Mouse (Mus musculus): ENCODE measurements at regions not wholly inside any gene's neighbourhood (a gene's known extent, or its start where the extent isn't known, plus 50 kb on each side); places are given as distances from the start of the nearest gene placed in this dataset.

DNA sequence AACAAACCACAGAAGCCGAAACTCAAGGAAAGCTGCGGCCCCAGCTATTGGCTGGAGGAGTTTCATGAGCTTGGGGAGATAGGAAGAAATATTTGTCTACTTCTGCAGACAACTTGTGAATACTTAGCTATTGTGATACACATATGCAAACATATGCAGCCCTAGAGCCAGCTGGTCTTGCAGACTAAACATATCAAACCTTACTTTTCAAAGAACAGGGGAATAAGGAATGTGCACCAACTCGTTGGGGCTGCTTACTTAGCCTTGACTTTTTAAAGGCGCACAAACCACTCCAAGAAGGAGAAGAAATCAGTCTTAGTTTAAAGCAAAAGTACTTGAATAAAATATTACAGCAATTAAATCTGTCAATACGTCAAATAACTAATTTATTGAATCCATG is 106.8 kb upstream of the Lpar1 start:
- no peak for DNase-seq (ENCODE audit: low read depth)

DNA sequence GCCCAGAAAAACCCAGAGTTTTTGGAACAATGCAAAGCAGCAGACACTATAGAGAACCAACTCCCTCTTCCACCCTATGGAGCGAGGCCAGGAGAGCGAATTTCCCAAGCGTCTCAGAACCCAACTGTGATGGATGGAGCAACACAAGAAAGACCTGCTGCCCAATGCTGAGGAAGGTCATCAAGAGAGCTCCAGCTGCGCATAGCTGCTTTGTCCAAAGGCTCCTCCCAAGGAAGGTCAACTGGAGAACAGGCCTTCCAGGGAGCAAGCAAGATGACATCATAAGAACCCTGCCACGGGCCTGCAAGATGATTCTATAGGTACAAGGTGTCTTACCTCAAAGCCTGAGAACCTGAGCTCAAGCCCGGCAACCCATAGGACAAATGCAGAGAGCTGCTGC is 104.5 kb upstream of the Lpar1 start:
- no peak for DNase-seq (ENCODE audit: low read depth)

DNA sequence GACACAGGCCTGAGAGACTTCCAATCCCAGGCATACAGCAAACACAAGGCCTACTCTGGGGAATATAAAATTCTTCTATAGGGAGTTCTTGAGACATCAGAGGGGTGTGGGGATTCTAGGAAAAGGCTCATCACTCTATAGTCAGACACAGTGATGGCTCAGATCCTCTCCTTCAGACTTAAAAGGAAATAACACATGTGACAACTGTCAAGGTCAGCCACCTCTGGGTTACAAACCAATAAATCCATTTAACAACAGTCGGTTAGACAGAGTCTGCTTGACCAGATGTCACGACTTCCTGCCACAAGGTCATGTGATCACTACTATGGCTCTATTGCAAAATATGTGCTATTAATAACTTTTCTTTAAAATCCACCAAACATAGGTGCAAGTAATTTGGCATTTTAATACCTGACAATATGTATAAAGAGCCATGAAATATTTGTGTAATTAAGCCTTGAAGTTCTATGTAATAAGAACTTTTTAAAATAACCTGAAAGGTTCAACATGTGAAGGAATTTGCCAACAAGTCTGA is 94.1 kb upstream of the Lpar1 start:
- DNase-seq (ENCODE audit: low read depth) = no peak

- no peak for DNase-seq (ENCODE audit: low read depth)
Observed at GRCm38 (mm10) chr4:58646821-58647220, 93.1 kb upstream of the Lpar1 start.

- DNase-seq (ENCODE audit: low read depth) = no peak
Observed at GRCm38 (mm10) chr4:58643371-58643770, 89.7 kb upstream of the Lpar1 start.

- DNase-seq (ENCODE audit: low read depth) = no peak
Observed at GRCm38 (mm10) chr4:58642236-58642635, 88.5 kb upstream of the Lpar1 start.

GRCm38 (mm10) chr4:58632696-58633095 is 79.0 kb upstream of the Lpar1 start:
- DNase-seq (ENCODE audit: low read depth) = no peak

GRCm38 (mm10) chr4:58631415-58631814 is 77.7 kb upstream of the Lpar1 start:
- DNase-seq (ENCODE audit: low read depth) = no peak

DNA sequence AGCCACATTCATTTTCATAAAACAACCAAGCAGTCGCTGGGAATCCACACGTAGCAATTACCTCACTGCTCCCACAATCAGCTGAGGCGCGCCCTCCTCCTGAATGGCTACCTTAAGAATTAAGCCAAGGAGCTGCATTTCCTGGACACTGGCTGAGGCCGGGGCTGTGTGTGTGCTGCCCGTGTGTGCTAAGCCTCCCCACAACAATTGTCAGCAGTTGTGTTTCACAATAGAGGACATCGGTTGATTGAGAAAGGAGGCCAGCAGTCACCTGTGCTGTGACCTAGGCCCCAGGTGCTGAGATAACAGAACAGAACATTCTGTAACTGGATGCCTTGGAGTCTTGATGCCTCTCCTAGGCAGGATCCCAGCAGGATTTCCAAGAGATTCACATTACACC is 73.3 kb upstream of the Lpar1 start:
- no peak for DNase-seq (ENCODE audit: low read depth)

GRCm38 (mm10) chr4:58624059-58624458 is 70.4 kb upstream of the Lpar1 start:
- DNase-seq (ENCODE audit: low read depth) = no peak

DNA sequence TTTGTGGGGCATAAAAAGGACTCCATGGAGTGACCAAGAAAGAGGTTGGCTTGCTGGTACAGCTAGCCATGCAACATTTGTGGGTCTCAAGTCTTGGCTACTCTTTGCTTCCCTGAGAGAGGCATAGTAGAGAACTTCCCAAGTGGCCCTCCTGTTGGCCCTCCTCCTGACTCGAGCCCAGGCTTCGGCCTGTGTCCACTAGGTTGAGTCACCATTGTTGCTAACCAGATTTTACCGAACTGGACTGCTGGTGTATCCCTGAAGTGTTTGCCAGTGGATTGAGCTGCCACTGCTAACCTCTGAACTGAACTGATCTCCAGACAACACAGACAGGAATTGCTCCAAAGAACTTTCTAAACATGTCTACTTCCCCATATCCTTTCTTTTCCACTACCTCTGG is 66.9 kb upstream of the Lpar1 start:
- DNase-seq (ENCODE audit: low read depth) = no peak

DNA sequence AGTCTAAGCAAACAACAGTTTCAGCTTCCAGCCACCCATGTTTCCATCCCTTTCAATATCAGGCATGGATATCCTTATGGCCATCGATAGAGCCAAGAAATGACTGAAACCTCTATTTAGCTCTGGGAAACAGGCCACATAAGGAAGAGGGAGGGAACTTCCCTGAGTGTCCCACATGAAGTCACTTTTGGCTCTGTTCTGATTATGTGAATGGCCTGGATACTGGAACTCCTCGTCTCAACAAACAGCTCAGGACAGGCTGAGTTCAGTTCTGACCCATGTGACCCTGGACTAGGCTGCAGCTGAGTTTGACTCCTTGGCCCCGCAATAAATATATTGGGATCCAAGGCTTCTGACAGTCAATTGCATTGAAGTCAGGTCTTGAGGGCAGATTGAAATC is 63.6 kb upstream of the Lpar1 start:
- DNase-seq (ENCODE audit: low read depth) = no peak

GRCm38 (mm10) chr4:58613536-58613935 is 59.8 kb upstream of the Lpar1 start:
- DNase-seq (ENCODE audit: low read depth) = no peak

- DNase-seq (ENCODE audit: low read depth) = no peak
Observed at GRCm38 (mm10) chr4:58613022-58613421, 59.3 kb upstream of the Lpar1 start.

DNA sequence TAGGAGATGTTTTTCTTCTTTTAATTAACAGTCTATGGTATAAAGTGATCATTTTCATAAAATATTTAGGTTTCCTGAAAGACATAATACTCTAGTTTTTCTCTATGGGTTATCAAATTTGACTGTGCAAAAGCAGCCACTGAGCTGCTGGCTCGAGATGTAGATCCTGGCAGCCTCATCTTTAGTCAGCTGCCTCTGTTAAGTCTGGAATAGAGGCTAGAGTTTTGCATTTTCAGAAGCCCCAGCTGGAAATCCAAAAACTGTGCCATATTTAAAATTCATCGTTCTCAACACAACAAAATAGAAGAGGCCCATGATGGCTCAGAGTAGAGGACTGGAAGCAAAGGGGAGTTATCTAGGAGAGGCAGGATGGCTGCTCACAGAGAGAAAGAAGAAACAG is 53.8 kb upstream of the Lpar1 start:
- DNase-seq (ENCODE audit: low read depth) = no peak

- DNase-seq (ENCODE audit: low read depth) = no peak
Observed at GRCm38 (mm10) chr4:58605941-58606340, 52.2 kb upstream of the Lpar1 start.
